Mouse (Mus musculus): ENCODE results near the gene Eif4e2. TPM values are rescaled to one million over a fixed set of nuclear protein-coding genes. Genes with fewer than 3 reads are reported as not detected.

The Eif4e2 gene
- 141 and 145 TPM in 2 replicates for polyA plus RNA-seq (2016; fragmentation: Nextera tagmentation; extraction: Ambion mirVana)

DNA sequence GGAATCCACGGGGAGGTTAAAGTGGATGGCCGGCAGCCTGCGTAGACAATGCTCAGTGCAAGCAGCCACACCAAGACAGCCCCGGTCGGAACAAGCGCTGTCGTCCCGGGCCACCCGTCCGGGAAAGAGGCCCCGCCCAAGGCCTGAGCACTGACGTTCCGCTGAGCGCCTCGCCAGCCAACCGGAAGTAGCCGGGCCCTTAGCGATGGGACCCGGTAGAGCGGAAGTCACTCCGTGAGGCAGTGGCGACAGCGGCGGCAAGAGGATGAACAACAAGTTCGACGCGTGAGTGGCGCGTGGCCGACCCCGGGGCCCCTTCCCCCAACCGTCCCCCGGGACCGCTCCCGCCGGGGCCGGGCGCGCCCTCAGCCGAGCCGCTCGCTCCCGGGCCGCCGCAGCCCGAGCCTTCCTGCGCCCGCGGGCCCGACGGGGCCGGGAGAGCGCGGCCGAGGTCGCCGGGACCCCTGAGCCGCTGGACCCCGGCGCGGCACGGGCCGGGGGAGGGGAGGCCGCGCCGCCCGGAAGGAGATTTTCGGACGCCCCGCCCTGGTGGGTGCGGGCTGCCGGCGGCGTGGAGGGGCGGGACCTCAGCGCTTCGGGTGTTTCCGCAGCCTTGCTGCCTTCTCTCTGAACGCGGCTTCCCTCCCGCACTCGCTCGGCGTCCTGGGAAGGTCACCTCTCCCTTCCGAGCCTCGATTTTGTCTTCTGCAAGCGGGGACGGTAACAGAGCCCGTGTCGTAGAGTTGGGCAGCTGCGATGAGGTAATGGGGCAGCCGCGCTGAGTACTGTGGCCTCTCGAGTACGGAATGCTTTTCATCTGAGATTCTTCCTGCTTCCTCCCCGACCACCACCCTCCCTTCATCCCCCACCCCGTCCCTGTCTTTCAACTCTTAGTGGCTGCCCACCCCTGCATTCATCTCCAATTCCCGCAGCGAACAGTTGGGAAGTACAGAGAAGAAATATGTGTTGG is at the start of gene Eif4e2:
Gene Eif4e2 (plus strand): TSS at position 180 of the 970 bp plus-strand sequence.
- under 1% methylated on average over 98 of the region's 99 CpGs for WGBS
- H3K4me1 ChIP-seq (replicated peaks): peaks cover 28% of the 10 kb centered on the region
- H3K9me3 ChIP-seq (replicated peaks): no peaks in the 10 kb centered on the region
- H3K27me3 ChIP-seq (replicated peaks): peaks cover 8% of the 10 kb centered on the region
- H3K4me3 ChIP-seq: peak within 1 kb of the TSS; percentile 98
- ATAC-seq (ENCODE audit: insufficient number of reproducible peaks, low FRiP score): peak; percentile 96
- H3K9ac ChIP-seq: peak within 1 kb of the TSS; percentile 100
- H3K27ac ChIP-seq (ENCODE audit: poor library complexity, severe bottlenecking): peak within 1 kb of the TSS; percentile 100
- H3K4me2 ChIP-seq: peak within 1 kb of the TSS; percentile 78
- no peaks in the 10 kb centered on the region for H3K36me3 ChIP-seq

DNA sequence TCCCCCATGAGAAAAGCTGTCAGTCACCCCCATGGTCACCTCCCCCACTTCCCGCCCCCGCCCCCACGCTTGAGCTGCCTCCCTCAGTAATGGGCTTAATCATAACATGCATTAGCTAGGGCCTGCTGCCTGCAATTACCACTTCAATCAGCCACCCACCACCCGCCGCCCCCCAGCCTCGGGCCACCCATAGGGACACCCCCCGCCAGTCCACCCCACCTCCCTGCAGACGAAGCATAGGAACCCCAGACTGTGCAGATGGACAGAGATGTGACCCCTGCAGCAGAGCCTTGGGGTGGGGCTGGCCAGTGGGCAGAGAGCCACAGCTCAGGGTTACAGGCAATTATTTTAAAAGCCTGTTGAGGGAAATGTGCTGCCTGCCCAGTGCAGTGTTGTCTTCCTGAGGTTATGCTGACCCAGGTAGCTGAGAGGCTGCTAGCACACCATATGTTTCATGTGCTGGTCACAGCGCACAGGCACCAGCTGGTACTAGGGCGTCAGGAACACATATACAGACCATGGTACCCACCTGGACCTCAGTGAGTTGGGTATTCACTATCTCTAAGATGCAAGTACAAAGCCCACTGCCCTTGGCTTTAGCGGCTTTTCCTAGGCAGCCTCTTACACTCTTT is 49.4 kb upstream of the Eif4e2 start:
- no peak overlapping the region for H3K9ac ChIP-seq
- H3K4me2 ChIP-seq: no peak overlapping the region
- 18% methylated on average over 11 of the region's 11 CpGs for WGBS
- no peak overlapping the region for H3K27ac ChIP-seq (ENCODE audit: poor library complexity, severe bottlenecking)
- H3K27me3 ChIP-seq (replicated peaks): peaks cover 97% of the 10 kb centered on the region
- no peaks in the 10 kb centered on the region for H3K9me3 ChIP-seq (replicated peaks)
- H3K4me3 ChIP-seq: no peak overlapping the region
- H3K36me3 ChIP-seq: no peaks in the 10 kb centered on the region
- no peaks in the 10 kb centered on the region for H3K4me1 ChIP-seq (replicated peaks)
- ATAC-seq (ENCODE audit: insufficient number of reproducible peaks, low FRiP score): no peak

DNA sequence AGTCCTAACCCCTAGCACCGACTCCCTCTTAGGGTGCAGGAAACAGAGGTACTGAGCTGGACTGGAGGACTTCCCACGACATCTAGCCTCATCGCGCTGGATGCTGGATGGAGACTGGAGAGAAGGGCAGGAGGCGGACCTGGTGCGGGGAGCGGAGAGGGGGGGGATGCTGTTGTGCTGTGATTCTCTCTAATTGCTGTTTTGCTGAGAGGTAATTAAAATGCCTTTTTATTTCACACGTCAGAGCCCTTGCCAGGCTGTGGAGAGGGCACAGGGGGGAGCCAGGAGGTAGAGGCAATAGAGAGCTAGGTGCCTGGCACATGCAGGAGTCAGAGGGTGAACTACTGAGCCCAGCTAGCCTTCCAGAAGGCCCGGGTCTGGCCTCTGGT is 48.9 kb upstream of the Eif4e2 start:
- no peak overlapping the region for H3K4me3 ChIP-seq
- H3K9ac ChIP-seq: no peak overlapping the region
- no peak overlapping the region for H3K27ac ChIP-seq (ENCODE audit: poor library complexity, severe bottlenecking)
- no peaks in the 10 kb centered on the region for H3K9me3 ChIP-seq (replicated peaks)
- no peak overlapping the region for H3K4me2 ChIP-seq
- no peaks in the 10 kb centered on the region for H3K4me1 ChIP-seq (replicated peaks)
- no peaks in the 10 kb centered on the region for H3K36me3 ChIP-seq
- peaks cover 98% of the 10 kb centered on the region for H3K27me3 ChIP-seq (replicated peaks)
- ATAC-seq (ENCODE audit: insufficient number of reproducible peaks, low FRiP score): no peak
- WGBS: 41% methylated on average over 9 of the region's 9 CpGs

DNA sequence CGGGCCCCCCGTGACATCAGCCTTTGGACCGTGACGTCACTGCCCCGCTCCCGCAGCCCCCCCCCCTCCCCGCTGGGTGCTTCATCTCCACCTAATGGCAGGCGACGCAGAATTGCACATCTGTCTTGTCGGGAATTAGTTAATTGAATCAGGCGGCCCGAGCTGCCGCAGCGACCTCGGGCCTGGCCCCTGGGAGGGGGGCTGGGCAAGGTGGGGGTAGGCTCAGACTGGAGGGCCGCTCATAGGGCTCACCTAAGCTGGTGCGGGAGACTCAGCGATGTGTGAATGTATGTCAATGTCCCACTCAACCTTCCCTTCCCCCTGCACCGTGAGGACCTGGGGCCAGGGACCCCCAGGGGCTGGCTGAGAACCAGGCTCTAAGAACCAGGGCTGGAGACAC is 43.3 kb upstream of the Eif4e2 start:
- Histone ChIP-seq H3K4me2 (peak overlapping the region; percentile 33), H3K9me3 (replicated peaks) (no peaks in the 10 kb centered on the region), H3K4me1 (replicated peaks) (peaks cover 11% of the 10 kb centered on the region), H3K9ac (no peak overlapping the region; the same call in 1 of the 2 replicates), H3K36me3 (no peaks in the 10 kb centered on the region), H3K4me3 (no peak overlapping the region), H3K27ac (ENCODE audit: poor library complexity, severe bottlenecking) (no peak overlapping the region), H3K27me3 (replicated peaks) (peaks cover 88% of the 10 kb centered on the region)
- 11% methylated on average over 19 of the region's 19 CpGs for WGBS
- ATAC-seq (ENCODE audit: insufficient number of reproducible peaks, low FRiP score): no peak

DNA sequence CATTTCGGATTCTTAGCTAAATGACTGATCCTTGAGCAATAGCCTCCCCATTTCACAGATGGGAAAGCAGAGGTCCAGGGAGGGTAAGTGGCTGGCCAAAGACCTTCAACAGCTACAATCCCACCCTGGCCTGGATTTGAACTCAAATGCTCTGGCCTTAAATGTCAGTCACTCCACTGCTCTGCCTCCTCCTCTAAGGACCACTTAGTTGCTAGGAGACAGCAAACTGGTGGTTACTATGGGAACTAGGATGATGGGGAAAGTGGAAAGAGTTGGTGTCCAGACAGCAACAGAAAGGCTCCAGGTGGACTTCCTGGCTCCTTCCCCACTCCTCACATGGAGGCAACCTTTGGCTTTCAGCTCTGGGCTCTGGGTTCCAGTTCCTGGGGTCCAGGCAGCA is 42.4 kb upstream of the Eif4e2 start:
- H3K4me1 ChIP-seq (replicated peaks): peaks cover 18% of the 10 kb centered on the region
- no peak overlapping the region for H3K4me3 ChIP-seq
- peaks cover 83% of the 10 kb centered on the region for H3K27me3 ChIP-seq (replicated peaks)
- H3K9ac ChIP-seq: no peak overlapping the region
- H3K9me3 ChIP-seq (replicated peaks): no peaks in the 10 kb centered on the region
- H3K27ac ChIP-seq (ENCODE audit: poor library complexity, severe bottlenecking): no peak overlapping the region
- no peak overlapping the region for H3K4me2 ChIP-seq
- WGBS: 82% methylated on average over 1 of the region's 1 CpGs
- H3K36me3 ChIP-seq: no peaks in the 10 kb centered on the region
- ATAC-seq (ENCODE audit: insufficient number of reproducible peaks, low FRiP score): no peak

DNA sequence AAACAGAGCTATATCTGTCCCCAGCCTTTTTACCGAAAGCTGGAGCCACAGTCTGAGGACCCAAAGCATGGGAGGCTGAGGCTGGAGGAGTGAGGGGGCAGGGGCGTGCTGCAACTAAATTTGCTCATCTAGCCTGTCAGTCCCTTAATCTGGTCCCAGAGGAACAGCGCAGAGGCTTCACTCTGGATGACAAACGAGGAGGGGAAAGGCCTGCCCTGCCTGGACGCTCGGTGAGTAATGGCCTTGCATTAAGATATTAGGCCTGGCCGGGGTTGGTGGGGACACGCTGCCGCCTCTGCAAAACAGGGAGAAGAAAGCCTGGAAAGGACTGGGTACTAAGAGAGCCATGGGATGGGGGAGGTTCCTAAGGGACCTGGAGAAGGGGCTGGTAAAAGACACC is 41.4 kb upstream of the Eif4e2 start:
- no peak overlapping the region for H3K4me2 ChIP-seq
- WGBS: 40% methylated on average over 9 of the region's 9 CpGs
- H3K9me3 ChIP-seq (replicated peaks): no peaks in the 10 kb centered on the region
- ATAC-seq (ENCODE audit: insufficient number of reproducible peaks, low FRiP score): no peak
- H3K27ac ChIP-seq (ENCODE audit: poor library complexity, severe bottlenecking): no peak overlapping the region
- H3K4me3 ChIP-seq: no peak overlapping the region
- H3K4me1 ChIP-seq (replicated peaks): peaks cover 18% of the 10 kb centered on the region
- H3K36me3 ChIP-seq: no peaks in the 10 kb centered on the region
- H3K9ac ChIP-seq: no peak overlapping the region
- H3K27me3 ChIP-seq (replicated peaks): peaks cover 75% of the 10 kb centered on the region

DNA sequence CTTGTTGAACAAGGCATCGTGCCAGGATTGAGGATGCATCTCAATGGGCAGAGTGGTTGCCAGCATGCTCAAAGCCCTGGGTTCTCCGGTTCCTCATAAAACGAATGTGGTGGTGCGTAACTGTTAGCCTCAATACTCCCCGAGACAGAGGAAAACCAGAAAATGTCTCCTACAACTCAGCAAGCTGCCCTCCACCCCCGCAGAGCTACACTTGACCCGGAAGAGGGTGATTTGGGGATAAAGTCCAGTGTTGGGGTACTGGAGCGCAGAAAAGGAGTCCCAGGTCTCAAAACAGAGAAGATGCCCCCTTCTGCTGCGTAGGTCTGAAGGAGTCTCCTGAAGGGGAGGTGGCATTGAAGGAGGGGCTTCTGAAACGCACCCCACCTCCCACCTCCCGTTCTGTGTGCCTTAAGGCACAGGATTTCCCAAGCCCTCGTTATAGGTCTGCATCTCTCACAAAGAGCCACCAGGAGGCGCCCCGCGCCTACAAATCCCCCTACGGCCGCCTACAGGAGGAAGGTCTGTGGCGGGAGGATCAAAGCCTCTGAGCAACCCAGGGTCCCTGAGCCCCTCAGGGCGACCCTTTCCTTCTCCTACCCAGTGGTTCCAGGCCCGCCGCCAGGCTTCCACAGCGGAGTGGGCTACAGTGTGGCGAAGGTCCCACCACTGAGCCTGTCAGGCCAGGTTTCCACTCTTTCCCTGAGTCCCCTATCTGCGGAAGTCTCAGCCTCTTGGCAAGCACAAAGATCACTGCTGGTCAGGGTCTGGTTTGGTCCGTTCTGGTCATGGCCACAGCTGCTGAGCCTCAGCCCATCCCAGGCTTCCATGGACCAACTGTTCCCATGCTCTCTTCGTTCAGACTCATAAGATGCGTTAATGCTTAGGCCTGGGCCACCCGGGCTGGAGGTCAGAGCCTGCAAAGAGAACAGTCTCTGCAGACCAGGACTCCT is 39.4 kb upstream of the Eif4e2 start:
- H3K4me3 ChIP-seq: no peak overlapping the region
- peak; percentile 36; the same call in 1 of the 2 replicates for ATAC-seq (ENCODE audit: insufficient number of reproducible peaks, low FRiP score)
- H3K4me1 ChIP-seq (replicated peaks): peaks cover 18% of the 10 kb centered on the region
- no peaks in the 10 kb centered on the region for H3K9me3 ChIP-seq (replicated peaks)
- WGBS: 24% methylated on average over 28 of the region's 28 CpGs
- H3K36me3 ChIP-seq: no peaks in the 10 kb centered on the region
- no peak overlapping the region for H3K27ac ChIP-seq (ENCODE audit: poor library complexity, severe bottlenecking)
- H3K9ac ChIP-seq: no peak overlapping the region
- peak overlapping the region; percentile 36; the same call in 1 of the 2 replicates for H3K4me2 ChIP-seq
- peaks cover 61% of the 10 kb centered on the region for H3K27me3 ChIP-seq (replicated peaks)

DNA sequence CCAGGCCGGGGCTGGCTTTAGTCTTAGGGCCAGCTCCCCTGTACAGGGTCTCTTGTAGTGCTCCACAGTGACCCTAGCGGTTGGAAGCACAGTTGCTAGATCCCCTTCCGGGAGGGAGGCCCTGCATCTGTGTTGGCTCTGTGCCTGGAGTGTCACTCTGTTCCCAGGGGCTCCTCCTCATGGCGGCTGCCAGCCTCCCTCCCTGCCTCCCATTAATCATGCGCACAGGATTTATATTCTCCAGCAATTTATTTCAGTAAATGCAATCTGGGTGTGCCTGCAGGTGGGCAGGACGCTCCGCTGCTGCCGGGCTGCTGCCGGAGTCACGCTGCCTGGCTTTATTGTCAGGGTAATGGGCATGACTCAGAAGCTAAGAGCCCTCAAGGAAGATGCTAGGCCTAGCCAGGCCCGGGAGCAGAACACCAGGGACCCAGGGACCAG is 37.8 kb upstream of the Eif4e2 start:
- peaks cover 54% of the 10 kb centered on the region for H3K27me3 ChIP-seq (replicated peaks)
- WGBS: 19% methylated on average over 11 of the region's 11 CpGs
- H3K4me2 ChIP-seq: peak overlapping the region; percentile 31; the same call in 1 of the 2 replicates
- no peak overlapping the region for H3K4me3 ChIP-seq
- no peak overlapping the region for H3K9ac ChIP-seq
- peak; percentile 72; the same call in 1 of the 2 replicates for ATAC-seq (ENCODE audit: insufficient number of reproducible peaks, low FRiP score)
- H3K36me3 ChIP-seq: no peaks in the 10 kb centered on the region
- no peak overlapping the region for H3K27ac ChIP-seq (ENCODE audit: poor library complexity, severe bottlenecking)
- H3K9me3 ChIP-seq (replicated peaks): no peaks in the 10 kb centered on the region
- peaks cover 11% of the 10 kb centered on the region for H3K4me1 ChIP-seq (replicated peaks)

DNA sequence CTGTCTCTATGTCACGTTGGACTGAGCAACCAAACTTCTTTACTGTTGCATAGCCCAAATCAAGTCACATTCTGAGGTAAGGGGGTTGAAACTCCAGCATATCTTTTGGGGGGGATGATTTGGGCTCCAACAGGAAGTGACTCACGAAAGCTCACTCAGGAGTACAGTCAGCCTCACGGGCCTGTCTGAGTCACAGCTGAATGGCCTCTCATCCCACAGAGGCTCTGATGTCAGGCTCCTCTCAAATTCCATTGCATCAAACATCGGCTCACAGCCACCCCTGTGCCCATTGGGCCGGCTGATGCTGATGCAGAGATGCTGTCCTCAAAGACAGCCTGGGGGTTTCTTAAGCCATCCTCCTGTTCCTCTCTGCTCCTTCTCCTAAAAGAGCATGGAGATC is 32.8 kb upstream of the Eif4e2 start:
- H3K4me3 ChIP-seq: no peak overlapping the region
- 27% methylated on average over 5 of the region's 5 CpGs for WGBS
- H3K27ac ChIP-seq (ENCODE audit: poor library complexity, severe bottlenecking): no peak overlapping the region
- H3K9me3 ChIP-seq (replicated peaks): no peaks in the 10 kb centered on the region
- no peaks in the 10 kb centered on the region for H3K36me3 ChIP-seq
- H3K4me2 ChIP-seq: no peak overlapping the region
- peaks cover 3% of the 10 kb centered on the region; the same call in 1 of the 2 replicates for H3K4me1 ChIP-seq (replicated peaks)
- ATAC-seq (ENCODE audit: insufficient number of reproducible peaks, low FRiP score): no peak
- H3K9ac ChIP-seq: no peak overlapping the region
- peaks cover 70% of the 10 kb centered on the region for H3K27me3 ChIP-seq (replicated peaks)

DNA sequence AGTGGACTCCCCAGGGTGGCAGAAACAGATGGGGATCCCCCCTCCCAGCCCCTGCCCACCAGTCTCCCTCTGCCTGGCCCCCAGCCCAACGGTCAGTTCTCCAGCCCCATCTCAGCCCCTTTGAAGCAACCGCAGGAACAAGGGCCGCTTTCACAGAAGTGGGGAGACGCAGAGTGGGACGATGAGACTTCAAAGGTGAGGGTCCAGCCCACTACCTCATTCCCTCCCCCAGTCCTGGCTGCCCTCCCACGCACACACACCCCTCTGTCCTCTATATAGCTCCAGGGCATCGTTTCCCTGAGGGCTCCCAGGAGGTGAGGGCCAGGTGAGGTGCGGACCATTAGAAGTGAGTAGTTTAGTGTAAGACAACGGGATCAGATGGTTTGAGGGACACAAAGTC is 30.7 kb upstream of the Eif4e2 start, which contains the start of gene Prss56:
Gene Prss56 (plus strand): TSS at position 301 of the 400 bp plus-strand sequence.
- Histone ChIP-seq H3K4me3 (no peak within 1 kb of the TSS), H3K27me3 (replicated peaks) (peaks cover 77% of the 10 kb centered on the region), H3K9ac (no peak within 1 kb of the TSS), H3K36me3 (no peaks in the 10 kb centered on the region), H3K4me2 (no peak within 1 kb of the TSS), H3K9me3 (replicated peaks) (no peaks in the 10 kb centered on the region), H3K4me1 (replicated peaks) (peaks cover 6% of the 10 kb centered on the region; the same call in 1 of the 2 replicates), H3K27ac (ENCODE audit: poor library complexity, severe bottlenecking) (no peak within 1 kb of the TSS)
- ATAC-seq (ENCODE audit: insufficient number of reproducible peaks, low FRiP score): no peak
- WGBS: 43% methylated on average over 9 of the region's 9 CpGs

Measured in heart, embryonic 12.5 days (tissue).